Mouse (Mus musculus) lung, postnatal 4 days (tissue): ENCODE results near the gene Cyfip1.

Experiments
- DNase-seq, 2 experiments: peaks; one replicate each; pipeline ENCODE4 v3.0.0; 2021

Gene Cyfip1

GRCm38 (mm10) chr7:55957916-55958315 lies 116.4 kb downstream of the Cyfip1 start:
- no peak for DNase-seq

GRCm38 (mm10) chr7:55959801-55960200 lies 118.3 kb downstream of the Cyfip1 start:
- no peak for DNase-seq

- no peak for DNase-seq
Measured at GRCm38 (mm10) chr7:55960506-55960905, 119.0 kb downstream of the Cyfip1 start.

GRCm38 (mm10) chr7:55962004-55962908 lies 120.7 kb downstream of the Cyfip1 start, which contains the start of gene Nipa2:
TSS of gene Nipa2 (minus strand) at chr7:55962476.
- peak; percentile 95 to 96 for DNase-seq

- no peak for DNase-seq
Measured at GRCm38 (mm10) chr7:55966866-55967460, 125.4 kb downstream of the Cyfip1 start.

- peak; percentile 43 to 49 for DNase-seq
Measured at GRCm38 (mm10) chr7:55968258-55968901, 126.8 kb downstream of the Cyfip1 start.

- no peak for DNase-seq
Measured at GRCm38 (mm10) chr7:55969415-55969814, 127.9 kb downstream of the Cyfip1 start.

- no peak for DNase-seq
Measured at GRCm38 (mm10) chr7:55974429-55974828, 132.9 kb downstream of the Cyfip1 start.

GRCm38 (mm10) chr7:55981511-55981910 lies 140.0 kb downstream of the Cyfip1 start:
- no peak for DNase-seq
